Mouse (Mus musculus) layer of hippocampus, adult 9-11 months (tissue): ENCODE results near the gene Kcnq4.

Source experiments
- DNase-seq: peaks from one replicate; pipeline ENCODE4 v3.0.0; 2022

Kcnq4 gene

GRCm38 (mm10) chr4:120721574-120721973, 26.8 kb downstream of the Kcnq4 start:
- DNase-seq, result no peak

DNA sequence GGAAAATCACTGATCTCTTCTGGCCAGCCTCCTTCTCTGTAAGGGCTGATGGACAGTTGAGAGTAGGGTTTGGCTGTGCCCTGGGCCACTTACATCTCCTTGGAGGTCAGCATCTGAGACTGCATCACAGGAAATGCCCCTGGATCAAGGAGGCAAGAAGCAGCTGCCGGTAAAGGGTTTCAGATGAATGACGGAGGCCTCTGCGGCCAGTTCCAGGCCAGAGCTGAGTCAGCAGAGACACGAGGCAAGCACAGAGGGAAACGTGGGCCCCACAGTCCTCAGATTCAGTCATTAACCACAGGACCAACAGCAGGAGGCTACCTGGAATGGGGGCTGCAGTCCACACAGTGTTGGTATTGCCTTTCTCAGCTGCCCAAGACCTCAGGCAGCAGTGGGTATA, 29.3 kb downstream of the Kcnq4 start:
- no peak for DNase-seq

DNA sequence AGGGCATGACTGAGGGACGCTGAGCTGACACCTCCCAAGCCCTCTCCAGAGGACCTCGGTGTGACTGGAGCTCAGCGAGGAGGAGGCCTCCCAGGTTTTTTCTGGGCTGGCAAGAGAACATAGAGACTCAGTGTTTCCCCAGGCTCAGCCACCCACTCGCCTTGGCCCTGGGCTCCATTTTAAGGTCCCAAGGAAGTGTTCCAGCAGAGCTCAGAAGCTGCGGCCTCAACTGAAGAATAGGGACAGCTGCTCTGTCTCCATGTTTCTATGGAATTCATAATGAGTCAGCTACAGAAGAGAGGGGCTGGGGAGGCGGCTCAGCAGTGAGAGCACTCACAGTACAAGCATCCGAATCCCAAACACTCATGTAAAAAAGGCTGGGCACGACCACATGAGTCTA, 30.8 kb downstream of the Kcnq4 start:
- DNase-seq, result peak; percentile 66

GRCm38 (mm10) chr4:120716765-120717164, 31.6 kb downstream of the Kcnq4 start:
- DNase-seq, result no peak

GRCm38 (mm10) chr4:120716141-120716571, 32.3 kb downstream of the Kcnq4 start:
- no peak for DNase-seq

GRCm38 (mm10) chr4:120713856-120714497, 34.4 kb downstream of the Kcnq4 start:
- DNase-seq, result peak; percentile 60

GRCm38 (mm10) chr4:120713021-120713420, 35.4 kb downstream of the Kcnq4 start:
- no peak for DNase-seq

GRCm38 (mm10) chr4:120712236-120712635, 36.2 kb downstream of the Kcnq4 start:
- DNase-seq, result no peak

DNA sequence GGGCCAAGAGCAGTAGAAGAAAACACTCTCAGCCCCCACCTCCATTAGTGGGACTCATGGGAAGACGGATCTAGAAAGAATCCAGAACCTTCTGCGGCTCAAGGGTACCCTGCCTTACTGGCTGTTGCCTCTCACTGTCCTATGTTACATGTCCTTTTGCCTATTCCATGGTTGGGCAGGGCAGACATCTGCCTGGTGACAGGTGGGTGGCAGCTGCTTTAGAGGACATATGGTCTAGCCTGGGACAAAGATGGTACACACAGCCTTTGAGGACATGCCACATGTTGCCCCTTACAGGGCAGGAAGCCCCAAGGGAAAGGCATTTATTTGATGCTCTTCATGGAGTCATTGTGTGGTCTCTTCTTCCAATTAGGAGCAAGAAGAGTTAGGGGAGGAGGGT, 45.9 kb downstream of the Kcnq4 start:
- DNase-seq, result no peak

- peak; percentile 41 for DNase-seq
Measured at GRCm38 (mm10) chr4:120702056-120702455, 46.4 kb downstream of the Kcnq4 start.

- no peak for DNase-seq
Measured at GRCm38 (mm10) chr4:120701180-120701579, 47.2 kb downstream of the Kcnq4 start.

- DNase-seq, result no peak
Measured at GRCm38 (mm10) chr4:120697799-120698484, 50.5 kb downstream of the Kcnq4 start.

GRCm38 (mm10) chr4:120697353-120697752, 51.1 kb downstream of the Kcnq4 start:
- DNase-seq, result no peak

DNA sequence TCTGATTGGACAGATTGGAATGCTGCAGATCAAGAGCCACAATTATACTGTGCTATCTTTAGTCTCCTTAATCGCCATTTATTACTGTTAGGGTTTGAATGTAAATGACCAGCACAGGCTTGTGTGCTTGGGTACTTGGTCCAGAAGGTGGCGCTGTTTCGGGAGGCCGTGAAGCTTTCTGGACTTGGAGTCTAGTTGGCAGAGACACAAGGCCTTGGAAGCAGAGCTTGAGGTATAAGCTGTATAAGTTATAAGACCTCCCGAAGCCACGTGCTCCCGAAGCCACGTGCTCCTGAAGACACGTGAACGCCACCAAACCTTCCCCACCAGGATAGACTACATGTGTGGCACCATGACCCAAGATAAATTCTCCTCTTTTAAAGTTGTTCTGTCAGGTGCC, 55.7 kb downstream of the Kcnq4 start:
- peak; percentile 39 for DNase-seq

- DNase-seq, result no peak
Measured at GRCm38 (mm10) chr4:120689317-120689716, 59.1 kb downstream of the Kcnq4 start.

GRCm38 (mm10) chr4:120687282-120687681, 61.1 kb downstream of the Kcnq4 start:
- DNase-seq, result no peak

GRCm38 (mm10) chr4:120683278-120683997, 65.0 kb downstream of the Kcnq4 start:
- no peak for DNase-seq

- DNase-seq, result peak; percentile 46
Measured at GRCm38 (mm10) chr4:120682168-120682567, 66.2 kb downstream of the Kcnq4 start.

GRCm38 (mm10) chr4:120680953-120681352, 67.5 kb downstream of the Kcnq4 start:
- DNase-seq, result no peak

DNA sequence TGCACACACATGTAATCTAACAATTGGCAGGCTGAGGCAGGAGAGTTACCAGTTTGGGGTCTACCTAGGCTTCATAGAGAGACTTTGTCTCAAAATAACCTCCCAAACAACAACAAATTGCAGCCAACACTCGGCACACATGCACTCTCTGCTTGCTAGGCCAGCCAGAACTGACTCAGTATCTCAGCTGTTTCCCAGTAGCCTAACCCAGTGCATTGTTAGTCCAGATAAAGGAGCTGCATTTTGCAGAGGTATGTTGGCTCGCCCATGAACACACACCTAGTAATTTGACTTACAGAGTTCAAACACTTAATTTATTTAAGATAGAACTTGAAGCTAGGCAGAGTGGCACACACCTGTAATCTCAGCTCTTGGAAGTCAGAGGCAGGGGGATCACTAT, 72.8 kb downstream of the Kcnq4 start:
- DNase-seq, result no peak

DNA sequence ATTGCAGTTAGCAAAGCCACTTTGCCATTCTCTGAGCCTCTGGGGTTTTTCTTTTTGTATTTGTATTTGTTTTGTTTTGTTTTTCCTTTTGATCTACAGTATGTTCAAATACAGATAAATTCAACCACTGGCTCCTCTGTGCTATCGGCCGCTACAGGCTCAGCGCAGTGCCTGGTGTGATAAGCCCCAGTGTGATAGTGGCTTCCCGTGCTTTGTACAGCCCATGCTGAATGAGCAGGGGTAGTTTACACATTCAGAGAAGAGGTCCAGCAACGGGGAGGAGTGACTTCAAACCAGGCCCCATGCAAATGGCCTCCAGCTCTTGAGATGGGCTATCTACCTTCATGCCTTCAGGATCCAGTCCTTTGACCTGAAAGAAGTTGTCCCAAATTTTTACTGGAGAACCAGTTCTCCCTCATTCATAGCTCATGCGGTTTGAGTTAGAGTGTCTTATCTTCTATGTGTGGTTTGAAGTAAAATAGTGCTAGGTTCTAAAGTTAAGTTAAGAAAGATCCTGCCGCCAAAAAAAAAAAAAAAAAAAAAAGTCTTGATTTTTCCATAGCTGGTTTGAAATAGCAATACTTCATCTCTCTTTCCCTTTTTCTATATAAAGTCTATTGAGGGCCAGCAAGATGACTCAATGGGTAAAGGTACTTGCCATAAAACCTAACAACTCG, 73.5 kb downstream of the Kcnq4 start:
- DNase-seq, result no peak

DNA sequence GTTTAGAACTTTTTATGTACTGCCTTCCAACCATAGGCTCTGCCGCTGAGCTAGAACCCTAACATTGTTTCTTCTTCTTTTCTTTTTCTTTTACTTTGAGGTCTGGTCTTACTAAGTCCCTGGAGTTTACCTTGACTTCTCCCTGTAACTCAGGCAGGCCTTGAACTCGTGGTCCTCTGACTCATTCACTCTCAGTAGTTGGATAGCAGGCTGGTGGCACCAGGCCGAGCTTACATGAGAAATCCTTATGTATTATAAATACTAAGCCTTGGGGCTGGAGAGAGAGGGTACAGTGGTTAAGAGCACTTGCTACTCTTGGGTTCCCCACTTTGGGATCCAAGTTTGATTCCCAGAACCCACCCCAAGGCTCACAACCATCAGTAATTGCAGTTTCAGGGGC, 74.8 kb downstream of the Kcnq4 start:
- no peak for DNase-seq

DNA sequence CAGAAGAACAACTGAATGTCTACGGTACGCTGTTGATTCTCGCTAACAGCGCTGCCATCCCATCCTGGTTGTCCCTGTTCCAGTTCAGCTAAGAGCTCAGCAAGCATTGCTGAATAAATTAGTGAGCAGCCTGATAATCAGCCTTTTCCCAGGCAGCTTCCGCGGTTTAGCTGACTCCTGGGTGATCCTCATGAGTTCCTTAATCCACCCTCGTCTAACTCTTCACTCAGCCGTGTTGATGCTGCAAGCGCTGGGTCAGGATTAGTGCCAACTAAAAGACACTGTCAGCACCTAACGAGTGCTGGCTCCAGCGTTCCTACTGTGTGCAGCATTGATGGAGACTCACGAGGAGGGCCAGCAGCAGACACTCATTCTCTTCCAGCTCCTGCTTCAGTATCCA, 77.4 kb downstream of the Kcnq4 start:
- no peak for DNase-seq
